In genomic region chr6:8045825-8046224, GRCm38 (mm10) we compare ENCODE assay signal across 15 mouse cellular contexts.
DNase-seq lines count a peak whose midpoint lies in the region; ATAC-seq and TF ChIP-seq lines count a peak whose summit lies in the region.
"Had no signal": no experiment of that assay in that cellular context is flagged by ENCODE, and none has a peak within 500 bp of the region (broad histone marks: within the 10 kb centered on the region; RNA-seq: fewer than 3 reads in every experiment).

No protein-coding gene starts in this region.

- no peaks in the 10 kb centered on the region for H3K9me3 ChIP-seq in liver, embryonic 12.5 days (replicated peaks)
- H3K9me3 ChIP-seq in liver, postnatal 0 days (ENCODE audit: low read length): no peaks in the 10 kb centered on the region
- H3K9me3 ChIP-seq in liver, embryonic 11.5 days (ENCODE audit: control insufficient read depth, low read length): no peaks in the 10 kb centered on the region
- H3K9me3 ChIP-seq in stomach, embryonic 15.5 days: no peaks in the 10 kb centered on the region
- no peaks in the 10 kb centered on the region for H3K9me3 ChIP-seq in stomach, postnatal 0 days (ENCODE audit: control insufficient read depth, low read length)
- H3K9me3 ChIP-seq: G1E had no signal

- no peaks in the 10 kb centered on the region for H3K79me2 ChIP-seq in liver, adult 2 months (ENCODE audit: control insufficient read depth, insufficient read depth, low read length)

- DNase-seq in liver, adult 2 months (ENCODE audit: extremely low read depth, low read depth, low spot score): peak; percentile 87
- DNase-seq in liver, postnatal 0 days: no peak
- DNase-seq in liver, embryonic 11.5 days (ENCODE audit: low spot score): no peak
- no peak for DNase-seq in stomach, postnatal 0 days (ENCODE audit: low spot score)
- DNase-seq: B cell, adult 2 months; cerebellum, adult 11 months; cerebellum, adult 11-12 months; cerebellum, adult 18-20 months had no signal

- no peak for TF ChIP-seq POLR2A in liver, adult 2 months (IDR thresholded peaks at IDR 0.05; ENCODE audit: extremely low read depth, insufficient read depth, low read length)

- H3K4me3 ChIP-seq in liver, adult 2 months (ENCODE audit: insufficient read depth, low read depth, low read length): peak overlapping the region; percentile 54
- no peak overlapping the region for H3K4me3 ChIP-seq in liver, embryonic 12.5 days
- H3K4me3 ChIP-seq in liver, postnatal 0 days (ENCODE audit: low read depth, low read length): no peak overlapping the region
- no peak overlapping the region for H3K4me3 ChIP-seq in liver, embryonic 11.5 days (ENCODE audit: low read depth, low read length)
- H3K4me3 ChIP-seq in stomach, embryonic 15.5 days (replicated peaks): no peak overlapping the region
- no peak overlapping the region for H3K4me3 ChIP-seq in stomach, postnatal 0 days (ENCODE audit: low read depth, low read length)

- 0 out of 2 replicates have a peak overlapping the region, but pooled peaks have one; percentile 17 for H3K9ac ChIP-seq in liver, adult 2 months (ENCODE audit: low read depth, low read length)
- H3K9ac ChIP-seq in liver, embryonic 12.5 days: no peak overlapping the region
- H3K9ac ChIP-seq in liver, postnatal 0 days (replicated peaks): no peak overlapping the region
- no peak overlapping the region for H3K9ac ChIP-seq in liver, embryonic 11.5 days (ENCODE audit: low read depth, low read length)
- H3K9ac ChIP-seq in stomach, embryonic 15.5 days: no peak overlapping the region
- no peak overlapping the region for H3K9ac ChIP-seq in stomach, postnatal 0 days (ENCODE audit: low read length)

- 21% methylated on average over 1 of the region's 1 CpGs for WGBS in liver, adult 2 months
- 85% methylated on average over 1 of the region's 1 CpGs for WGBS in liver, embryonic 12.5 days (ENCODE audit: insufficient replicate concordance)
- 58% methylated on average over 1 of the region's 1 CpGs for WGBS in liver, postnatal 0 days (ENCODE audit: insufficient replicate concordance)
- WGBS in liver, embryonic 11.5 days: 73% methylated on average over 1 of the region's 1 CpGs
- 78% methylated on average over 1 of the region's 1 CpGs for WGBS in stomach, embryonic 15.5 days
- 29% methylated on average over 1 of the region's 1 CpGs for WGBS in stomach, postnatal 0 days

- no peak overlapping the region for H3K4me2 ChIP-seq in liver, embryonic 12.5 days
- peak overlapping the region; percentile 27; the same call in 1 of the 2 replicates for H3K4me2 ChIP-seq in liver, postnatal 0 days (ENCODE audit: low read depth, low read length)
- H3K4me2 ChIP-seq in liver, embryonic 11.5 days: no peak overlapping the region
- H3K4me2 ChIP-seq in stomach, embryonic 15.5 days: no peak overlapping the region
- H3K4me2 ChIP-seq in stomach, postnatal 0 days (replicated peaks; ENCODE audit: low read depth): no peak overlapping the region

- TF ChIP-seq EP300 in liver, postnatal 0 days (IDR thresholded peaks at IDR 0.05; ENCODE audit: low read depth): no peak
- TF ChIP-seq EP300 in stomach, postnatal 0 days (optimal IDR thresholded peaks at IDR 0.05): no peak

- H3K4me1 ChIP-seq in liver, adult 2 months (ENCODE audit: control insufficient read depth, insufficient read depth, low read length): peaks cover 8% of the 10 kb centered on the region; the same call in 1 of the 2 replicates
- peaks cover 3% of the 10 kb centered on the region; the same call in 1 of the 2 replicates for H3K4me1 ChIP-seq in liver, embryonic 12.5 days
- H3K4me1 ChIP-seq in liver, postnatal 0 days (ENCODE audit: insufficient read depth): peaks cover 8% of the 10 kb centered on the region
- H3K4me1 ChIP-seq in liver, embryonic 11.5 days (replicated peaks; ENCODE audit: control insufficient read depth, insufficient read depth, low read length): no peaks in the 10 kb centered on the region
- H3K4me1 ChIP-seq in stomach, embryonic 15.5 days: 0 out of 2 replicates have a peak, but pooled peaks cover 4% of the 10 kb centered on the region
- no peaks in the 10 kb centered on the region for H3K4me1 ChIP-seq in stomach, postnatal 0 days (replicated peaks; ENCODE audit: control insufficient read depth, insufficient read depth)

- peak overlapping the region; percentile 97 for H3K27ac ChIP-seq in liver, adult 2 months (replicated peaks; ENCODE audit: insufficient read depth, low read depth, low read length)
- no peak overlapping the region for H3K27ac ChIP-seq in liver, embryonic 12.5 days
- no peak overlapping the region for H3K27ac ChIP-seq in liver, postnatal 0 days (ENCODE audit: low read depth)
- no peak overlapping the region for H3K27ac ChIP-seq in liver, embryonic 11.5 days (ENCODE audit: low read depth, low read length)
- H3K27ac ChIP-seq in stomach, embryonic 15.5 days: 0 out of 2 replicates have a peak overlapping the region, but pooled peaks have one; percentile 44
- no peak overlapping the region for H3K27ac ChIP-seq in stomach, postnatal 0 days (replicated peaks)

- H3K36me3 ChIP-seq in liver, adult 2 months (ENCODE audit: control insufficient read depth, insufficient read depth, low read length): no peaks in the 10 kb centered on the region
- no peaks in the 10 kb centered on the region for H3K36me3 ChIP-seq in liver, embryonic 12.5 days
- no peaks in the 10 kb centered on the region for H3K36me3 ChIP-seq in liver, postnatal 0 days (replicated peaks; ENCODE audit: insufficient read depth, low read length)
- no peaks in the 10 kb centered on the region for H3K36me3 ChIP-seq in liver, embryonic 11.5 days (ENCODE audit: control insufficient read depth, insufficient read depth, low read length)
- no peaks in the 10 kb centered on the region for H3K36me3 ChIP-seq in stomach, embryonic 15.5 days
- no peaks in the 10 kb centered on the region for H3K36me3 ChIP-seq in stomach, postnatal 0 days (ENCODE audit: control insufficient read depth, insufficient read depth, low read length)
- H3K36me3 ChIP-seq: G1E had no signal

- no peak for ATAC-seq in liver, embryonic 12.5 days
- no peak for ATAC-seq in liver, postnatal 0 days
- no peak for ATAC-seq in liver, embryonic 11.5 days (replicated peaks; ENCODE audit: low FRiP score)
- ATAC-seq in stomach, embryonic 15.5 days (ENCODE audit: insufficient read depth, low FRiP score, low read depth): no peak
- ATAC-seq in stomach, postnatal 0 days (ENCODE audit: low FRiP score, low TSS enrichment): no peak
- ATAC-seq: activated CD4-positive, CD25-positive, alpha-beta regulatory T cell, adult 4 months; CD4-positive, CD25-positive, alpha-beta regulatory T cell, adult 4 months; Patski had no signal

- no peak for TF ChIP-seq CTCF in liver, adult 2 months (IDR thresholded peaks at IDR 0.05; ENCODE audit: low read depth, low read length)
- no peak for TF ChIP-seq CTCF in liver, postnatal 0 days (IDR thresholded peaks at IDR 0.05; ENCODE audit: low read depth)
- no peak for TF ChIP-seq CTCF in stomach, postnatal 0 days (IDR thresholded peaks at IDR 0.05; ENCODE audit: low read depth)

- no peaks in the 10 kb centered on the region for H3K27me3 ChIP-seq in liver, adult 2 months (ENCODE audit: control insufficient read depth, insufficient read depth, low read length)
- H3K27me3 ChIP-seq in liver, embryonic 12.5 days (replicated peaks): no peaks in the 10 kb centered on the region
- no peaks in the 10 kb centered on the region for H3K27me3 ChIP-seq in liver, postnatal 0 days (ENCODE audit: insufficient read depth, low read length)
- no peaks in the 10 kb centered on the region for H3K27me3 ChIP-seq in liver, embryonic 11.5 days (replicated peaks; ENCODE audit: control insufficient read depth, insufficient read depth, low read length)
- no peaks in the 10 kb centered on the region for H3K27me3 ChIP-seq in stomach, embryonic 15.5 days (replicated peaks)
- H3K27me3 ChIP-seq in stomach, postnatal 0 days (ENCODE audit: control insufficient read depth, insufficient read depth, low read length): no peaks in the 10 kb centered on the region
- H3K27me3 ChIP-seq: CH12.LX, Patski had no signal

Comparison
In these comparisons a context has a peak if more than half of its experiments do, and no peak if none do; other contexts are left out.
1. H3K27ac ChIP-seq: peak in liver, adult 2 months (single experiment) and stomach, embryonic 15.5 days (single experiment); none in liver, embryonic 12.5 days (single experiment), liver, postnatal 0 days (single experiment), liver, embryonic 11.5 days (single experiment) and stomach, postnatal 0 days (single experiment).